Mouse (Mus musculus): ENCODE measurements around the gene Gal3st2c.
"Not testable (repeated sequence)": the region's sequence is repeated elsewhere in the genome, so short reads cannot be mapped to it uniquely, and the experiment has no call there.

Gene Gal3st2c

DNA sequence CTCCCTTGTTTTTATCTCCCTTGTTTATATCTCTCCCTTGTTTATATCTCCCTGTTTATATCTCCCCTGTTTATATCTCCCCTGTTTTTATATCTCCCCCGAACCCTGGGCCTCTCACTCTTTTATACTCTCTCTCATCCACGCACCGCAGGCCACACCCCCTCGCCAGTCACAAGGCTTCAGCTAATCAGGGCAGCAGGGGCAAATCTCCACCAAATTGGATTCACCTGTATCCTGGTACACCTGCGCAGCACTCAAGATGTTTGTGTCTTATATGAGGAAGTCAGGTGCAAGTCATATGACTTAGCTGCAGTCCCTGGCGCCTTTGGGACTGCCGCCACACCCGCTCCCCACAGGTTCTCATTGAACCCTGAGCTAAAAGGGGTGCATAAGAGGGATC is at the start of gene Gal3st2c:
Gene Gal3st2c, plus strand, starts transcription at position 301 of the 400 bp plus-strand sequence.
- not testable (repeated sequence) for DNase-seq

DNA sequence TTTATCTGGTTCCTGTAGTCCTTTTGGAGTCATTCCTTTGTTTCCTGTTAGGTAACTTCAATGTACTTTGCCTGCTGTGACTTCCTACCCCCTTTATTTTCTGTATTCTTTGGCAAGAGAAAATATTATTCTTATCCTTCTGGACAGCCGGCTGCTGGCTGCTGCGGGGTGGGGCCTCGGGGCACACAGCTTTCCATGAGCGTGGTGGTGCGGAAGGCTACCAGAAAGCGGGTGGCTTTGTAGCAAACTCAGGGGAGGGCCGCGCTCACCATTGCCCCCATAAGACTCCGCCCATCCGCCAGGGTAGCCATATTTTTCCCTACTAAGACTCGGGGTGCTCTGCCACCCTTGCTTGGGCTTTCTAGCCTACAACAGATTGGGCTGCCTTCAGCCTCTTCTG is 41.2 kb upstream of the Gal3st2c start:
- DNase-seq = not testable (repeated sequence)

DNA sequence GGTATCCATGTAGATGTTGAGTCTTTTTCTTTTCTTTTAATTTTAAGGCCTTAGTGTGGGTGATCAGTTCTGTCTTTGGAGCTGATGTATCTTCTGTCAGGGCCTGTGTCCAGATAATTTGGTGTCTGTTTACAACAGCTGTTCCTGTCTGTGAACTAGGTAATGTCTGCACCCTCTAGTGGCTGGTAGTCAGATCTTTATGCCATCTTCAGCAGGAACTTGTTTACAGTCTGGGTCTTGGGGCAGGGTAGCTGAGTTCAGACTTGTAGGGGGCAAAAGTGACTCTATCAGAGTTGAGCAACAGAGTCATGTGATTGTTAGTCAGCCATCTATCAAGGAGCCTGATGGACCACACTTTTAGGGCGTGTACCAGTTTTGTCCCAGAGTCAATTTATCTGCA is 23.8 kb upstream of the Gal3st2c start:
- not testable (repeated sequence) for DNase-seq

- not testable (repeated sequence) for DNase-seq
These were observed 19.9 kb upstream of the Gal3st2c start for GRCm38 (mm10) chr1:93970380-93970779.

DNA sequence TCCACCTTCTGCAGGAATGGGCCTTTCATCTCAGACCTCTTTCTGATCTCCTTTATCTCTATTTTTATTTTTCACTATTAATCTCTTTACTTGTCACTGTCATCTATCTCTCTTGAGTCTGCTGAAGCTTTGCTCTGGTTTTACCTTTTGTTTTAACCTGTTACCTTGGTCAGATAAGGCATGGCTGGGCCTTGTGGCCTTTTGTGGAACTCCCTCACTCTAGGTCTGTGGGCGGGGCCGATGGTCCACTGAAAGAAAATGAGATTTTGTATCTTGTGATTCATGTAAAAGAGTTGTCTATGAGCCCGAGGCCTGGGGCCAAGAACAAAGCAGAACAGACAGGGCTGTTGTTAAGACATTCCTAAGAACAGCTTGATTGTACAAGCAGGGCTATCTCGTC is 19.5 kb upstream of the Gal3st2c start:
- DNase-seq = not testable (repeated sequence)

GRCm38 (mm10) chr1:93975764-93976163 is 14.5 kb upstream of the Gal3st2c start:
- not testable (repeated sequence) for DNase-seq

- DNase-seq = not testable (repeated sequence)
These were observed 12.0 kb upstream of the Gal3st2c start for GRCm38 (mm10) chr1:93978287-93978686.

GRCm38 (mm10) chr1:93980932-93981331 is 9.4 kb upstream of the Gal3st2c start:
- DNase-seq = not testable (repeated sequence)

DNA sequence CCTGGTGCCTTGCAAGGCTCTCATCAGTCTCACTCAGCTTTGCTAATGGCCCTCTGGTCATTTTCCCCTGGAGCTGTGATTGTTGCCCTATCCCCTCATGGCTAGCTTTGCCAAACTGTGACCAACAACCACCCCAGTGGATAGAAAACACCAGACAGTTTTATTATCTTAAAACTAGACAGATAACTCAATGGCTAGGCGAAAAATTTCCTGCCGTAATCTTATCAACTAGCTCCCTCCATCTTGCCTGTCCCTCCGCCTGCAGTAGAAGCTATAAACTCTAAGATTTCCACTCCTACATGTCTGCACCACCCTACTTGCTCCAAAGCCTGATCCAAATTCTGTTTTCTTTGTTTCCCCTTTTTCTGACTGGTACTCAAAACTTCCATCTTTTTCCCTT is 4.1 kb upstream of the Gal3st2c start:
- no peak for DNase-seq

- DNase-seq = no peak
These were observed 1.5 kb upstream of the Gal3st2c start for GRCm38 (mm10) chr1:93988786-93989185.

DNA sequence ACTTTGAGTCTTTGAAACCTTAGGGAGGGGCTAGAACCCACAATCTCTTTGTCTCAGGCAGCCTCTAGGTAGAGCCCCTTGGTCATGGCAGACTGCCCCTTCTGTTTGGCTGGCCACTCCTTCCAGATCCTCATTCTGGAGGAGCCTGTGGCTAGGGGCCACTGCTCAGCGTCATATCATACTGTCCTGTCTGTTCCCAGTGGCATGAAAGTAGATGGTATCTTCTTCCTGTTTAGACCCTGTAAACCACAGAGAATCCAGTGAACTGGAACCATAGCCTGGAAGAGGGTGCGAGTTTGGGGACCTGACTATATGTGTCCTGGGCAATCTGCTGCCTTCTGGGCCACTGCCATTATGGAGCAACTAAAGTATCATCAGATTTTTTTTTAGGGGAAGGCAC is 759 bp downstream of the Gal3st2c start:
- not testable (repeated sequence) for DNase-seq

GRCm38 (mm10) chr1:93991491-93991890 is 1.2 kb downstream of the Gal3st2c start:
- not testable (repeated sequence) for DNase-seq

DNA sequence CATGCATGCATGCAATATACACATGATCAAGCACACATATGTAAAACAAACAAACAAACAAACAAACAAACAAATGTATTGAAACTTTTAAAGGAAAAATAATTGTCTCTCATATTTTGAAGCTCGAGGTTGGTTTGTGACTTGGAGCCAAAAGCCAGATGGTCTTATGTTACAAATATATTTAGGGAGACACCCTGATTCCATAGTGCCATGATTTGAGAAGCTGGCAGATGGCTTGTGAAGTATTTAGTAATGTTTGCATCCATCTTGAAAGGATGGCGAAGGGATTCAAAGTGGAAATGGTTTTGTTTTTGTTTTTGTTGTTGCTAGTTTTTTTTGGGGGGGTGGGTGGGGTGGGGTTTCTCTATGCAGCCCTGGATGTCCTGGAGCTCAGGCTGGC is 10.7 kb downstream of the Gal3st2c start:
- no peak for DNase-seq

DNA sequence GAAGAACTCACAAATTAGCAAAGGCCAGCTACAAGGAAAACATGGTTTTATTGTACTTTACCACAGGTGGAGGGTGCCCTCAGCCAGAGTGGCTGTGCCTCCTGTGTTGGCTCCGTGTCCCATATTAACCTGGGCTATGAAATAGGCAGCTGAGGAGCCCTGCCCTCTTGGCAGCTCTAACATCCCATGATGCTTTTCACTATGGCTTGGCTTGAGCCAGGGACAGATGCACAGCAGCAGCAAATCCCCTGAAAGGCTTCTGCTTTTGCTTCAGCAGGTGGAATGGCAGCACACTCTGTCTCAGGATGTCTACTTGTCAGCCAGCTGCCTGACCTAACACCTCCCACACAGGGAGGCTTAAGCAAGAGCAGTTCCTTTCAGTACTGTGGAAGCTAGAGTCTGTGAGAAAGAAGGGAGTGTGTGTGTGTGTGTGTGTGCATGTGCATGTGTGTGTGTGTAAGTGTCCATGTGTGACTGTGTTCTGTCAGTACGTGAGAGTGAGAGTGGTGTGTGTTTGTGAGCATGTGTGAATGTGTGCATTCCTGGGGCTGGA is 15.7 kb downstream of the Gal3st2c start:
- DNase-seq = not testable (repeated sequence)

DNA sequence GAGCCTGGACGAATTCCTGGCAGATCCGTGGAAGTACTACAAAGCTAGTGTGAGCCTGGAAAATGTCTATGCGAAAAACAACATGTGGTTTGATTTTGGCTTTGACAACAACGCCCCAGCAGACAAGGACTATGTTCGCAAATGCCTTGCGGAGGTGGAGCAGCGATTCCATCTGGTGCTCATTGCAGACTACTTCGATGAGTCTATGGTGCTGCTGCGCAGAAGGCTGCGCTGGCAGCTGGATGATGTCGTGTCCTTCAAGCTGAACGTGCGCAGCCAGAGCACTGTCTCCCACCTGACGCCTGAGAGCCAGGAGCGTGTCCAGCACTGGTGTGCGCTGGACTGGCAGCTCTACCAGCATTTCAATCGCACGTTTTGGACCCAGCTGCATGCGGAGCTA is 18.5 kb downstream of the Gal3st2c start:
- DNase-seq = not testable (repeated sequence)

GRCm38 (mm10) chr1:94011643-94012042 is 21.3 kb downstream of the Gal3st2c start:
- no peak for DNase-seq

- no peak for DNase-seq
These were observed 29.8 kb downstream of the Gal3st2c start, which contains the start of gene Neu4 for GRCm38 (mm10) chr1:94020151-94020550. Gene Neu4 (plus strand): TSS chr1:94020451.

GRCm38 (mm10) chr1:94027506-94028108 is 37.3 kb downstream of the Gal3st2c start:
- no peak for DNase-seq

- no peak for DNase-seq
These were observed 38.4 kb downstream of the Gal3st2c start for GRCm38 (mm10) chr1:94028741-94029140.

- DNase-seq = no peak
These were observed 42.8 kb downstream of the Gal3st2c start for GRCm38 (mm10) chr1:94033075-94033602.

DNA sequence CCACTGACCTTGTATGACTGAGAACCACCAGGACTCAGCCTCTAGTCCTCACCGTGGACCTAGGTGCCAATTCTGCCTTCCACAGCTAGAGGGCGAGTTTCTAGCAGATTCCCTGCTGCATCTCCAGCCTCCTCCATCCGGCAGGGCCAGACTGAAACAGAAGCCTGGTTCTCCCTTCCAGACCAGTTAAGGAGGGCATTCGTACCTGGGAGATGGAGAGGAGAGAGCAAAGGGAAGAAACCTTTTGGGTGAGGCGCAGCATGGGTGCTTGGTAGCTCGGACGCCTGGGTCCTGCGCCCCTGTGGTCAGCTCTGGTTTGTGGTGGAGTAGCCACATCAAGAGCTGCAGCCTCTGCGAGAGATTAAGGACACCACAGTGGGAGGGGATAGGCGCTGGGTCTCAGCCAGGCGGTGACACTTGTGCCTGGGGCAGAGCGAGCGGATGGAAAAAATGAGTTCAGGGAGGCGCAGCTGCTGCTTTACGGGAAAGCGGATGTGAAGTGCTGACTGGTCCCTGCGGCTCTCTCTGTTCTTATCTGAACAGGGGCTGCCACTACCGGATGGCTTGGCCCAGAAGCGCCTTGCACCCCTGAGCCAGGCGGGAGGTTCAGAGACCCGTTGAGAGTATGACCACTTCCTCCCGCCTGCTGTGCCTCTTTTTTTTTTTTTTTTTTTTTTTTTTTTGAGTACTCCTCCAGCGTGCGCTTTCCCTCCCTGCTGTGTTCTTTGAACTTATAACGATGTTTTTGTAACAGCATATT is 44.9 kb downstream of the Gal3st2c start:
- DNase-seq = peak; percentile 23 to 59

GRCm38 (mm10) chr1:94040391-94040790 is 50.1 kb downstream of the Gal3st2c start:
- DNase-seq = no peak

DNA sequence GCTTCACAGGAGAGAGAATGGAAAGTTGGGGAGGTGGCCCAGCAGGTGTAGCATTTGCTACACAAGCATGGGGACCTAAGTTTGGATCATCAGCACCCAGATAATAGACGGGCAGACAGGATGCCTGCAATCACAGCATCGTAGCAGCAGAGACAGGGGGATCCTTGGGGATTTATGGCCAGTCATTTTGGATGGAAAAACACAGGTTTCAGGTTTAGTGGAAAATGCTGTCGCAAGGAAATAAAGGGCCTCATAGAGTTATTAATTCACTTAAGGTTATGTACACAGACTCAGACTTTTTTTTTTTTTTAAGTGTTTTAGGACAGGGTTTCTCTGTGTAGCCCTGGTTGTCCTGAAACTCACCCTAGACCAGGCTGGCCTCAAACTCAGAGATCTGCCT is 55.2 kb downstream of the Gal3st2c start:
- no peak for DNase-seq

- no peak for DNase-seq
These were observed 56.2 kb downstream of the Gal3st2c start for GRCm38 (mm10) chr1:94046544-94046943.

Data from kidney, adult 8-10 months (tissue).